Comparison of ENCODE assay signal across 14 mouse cellular contexts in the genomic region with DNA sequence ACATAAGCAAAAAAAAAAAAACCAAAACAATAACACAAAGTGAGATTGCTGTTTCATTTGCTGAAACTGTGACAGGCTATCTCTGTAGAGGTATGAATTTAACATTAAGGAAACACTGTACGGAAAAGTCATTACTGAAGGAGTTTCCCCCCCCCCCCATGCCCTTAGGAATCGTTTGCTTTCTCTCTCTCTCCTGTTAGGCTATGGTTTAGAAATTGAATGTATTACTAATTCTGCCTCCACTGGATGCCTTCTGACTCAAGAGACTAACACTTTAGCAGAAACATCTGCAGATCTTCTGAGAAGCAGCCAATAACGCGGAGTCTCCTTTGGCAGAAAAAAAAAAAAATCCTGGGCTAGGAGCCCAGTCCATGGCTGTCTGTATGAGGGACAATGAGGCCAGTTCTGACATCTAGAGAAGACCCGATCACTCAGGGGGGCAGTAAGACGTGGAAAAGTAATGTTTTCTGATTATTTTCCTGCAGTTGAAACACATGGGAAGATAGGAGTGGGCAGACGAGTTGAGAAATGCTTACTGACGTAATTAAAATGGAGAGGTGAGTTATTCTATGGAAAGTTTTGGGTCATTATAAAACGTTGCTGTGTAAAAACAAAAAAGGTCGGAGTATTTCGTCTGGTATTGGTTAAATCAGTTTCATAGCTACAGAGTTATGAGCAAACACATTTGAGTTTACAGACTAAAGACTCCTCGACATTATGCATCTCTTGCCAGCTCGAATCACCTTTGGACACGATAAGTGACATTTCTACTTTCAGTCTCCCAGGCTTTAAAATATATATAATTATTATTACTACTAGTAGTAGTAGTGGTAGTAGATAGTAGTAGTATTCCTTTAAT. TPM values are rescaled to one million over a fixed set of nuclear protein-coding genes. Genes with fewer than 3 reads are reported as not detected.
DNase-seq lines count a peak whose midpoint lies in the region; ATAC-seq and TF ChIP-seq lines count a peak whose summit lies in the region.
"Had no signal": no experiment of that assay in that cellular context is flagged by ENCODE, and none has a peak within 500 bp of the region (broad histone marks: within the 10 kb centered on the region; RNA-seq: fewer than 3 reads in every experiment).

No protein-coding gene starts in this region.

- no peak for TF ChIP-seq CTCF in hindbrain, postnatal 0 days (IDR thresholded peaks at IDR 0.05; ENCODE audit: low read depth)

- no peaks in the 10 kb centered on the region for H3K36me3 ChIP-seq in heart, embryonic 10.5 days
- no peaks in the 10 kb centered on the region for H3K36me3 ChIP-seq in embryonic facial prominence, embryonic 15.5 days
- H3K36me3 ChIP-seq in hindbrain, postnatal 0 days (ENCODE audit: insufficient read depth, low read length), result no peaks in the 10 kb centered on the region
- H3K36me3 ChIP-seq: liver, embryonic 15.5 days; midbrain, embryonic 10.5 days had no signal

- no peaks in the 10 kb centered on the region for H3K9me3 ChIP-seq in heart, embryonic 10.5 days
- H3K9me3 ChIP-seq in embryonic facial prominence, embryonic 15.5 days (replicated peaks), result no peaks in the 10 kb centered on the region
- H3K9me3 ChIP-seq in hindbrain, postnatal 0 days (ENCODE audit: low read length), result no peaks in the 10 kb centered on the region
- H3K9me3 ChIP-seq: liver, embryonic 15.5 days; midbrain, embryonic 10.5 days had no signal

- no peak overlapping the region for H3K27ac ChIP-seq in heart, embryonic 10.5 days
- H3K27ac ChIP-seq in embryonic facial prominence, embryonic 15.5 days (replicated peaks), result peak overlapping the region; percentile 63; the same call in 1 of the 2 replicates
- no peak overlapping the region for H3K27ac ChIP-seq in hindbrain, postnatal 0 days
- H3K27ac ChIP-seq: liver, embryonic 15.5 days; midbrain, embryonic 10.5 days had no signal

- H3K4me3 ChIP-seq in heart, embryonic 10.5 days, result no peak overlapping the region
- H3K4me3 ChIP-seq in embryonic facial prominence, embryonic 15.5 days (replicated peaks), result no peak overlapping the region
- H3K4me3 ChIP-seq in hindbrain, postnatal 0 days (ENCODE audit: low read length), result no peak overlapping the region
- H3K4me3 ChIP-seq: liver, embryonic 15.5 days; midbrain, embryonic 10.5 days; myocyte had no signal

- DNase-seq in heart, adult 8-10 months (ENCODE audit: low spot score), result peak; percentile 65
- DNase-seq in heart, embryonic 10.5 days (ENCODE audit: low spot score), result no peak
- peak; percentile 35 for DNase-seq in heart, postnatal 4 days
- DNase-seq in lung, postnatal 4 days, result peak; percentile 29 to 32
- no peak for DNase-seq in hindbrain, postnatal 0 days (ENCODE audit: low spot score)
- no peak for DNase-seq in kidney, adult 11 months
- DNase-seq: cerebellum, adult 9-11 months; kidney, postnatal 25 days; thymus, adult 18-20 months had no signal

- ATAC-seq in embryonic facial prominence, embryonic 15.5 days (ENCODE audit: insufficient number of reproducible peaks, low FRiP score, low TSS enrichment, low read depth), result peak; percentile 73
- ATAC-seq in hindbrain, postnatal 0 days, result no peak
- ATAC-seq: inflammation-experienced regulatory T-cells, adult 6 months had no signal

- no peak overlapping the region; the same call in 1 of the 2 replicates for H3K4me2 ChIP-seq in embryonic facial prominence, embryonic 15.5 days (replicated peaks)
- no peak overlapping the region for H3K4me2 ChIP-seq in hindbrain, postnatal 0 days (ENCODE audit: low read depth, low read length)
- H3K4me2 ChIP-seq: liver, embryonic 15.5 days had no signal

- WGBS in heart, embryonic 10.5 days, result 85% methylated on average over 14 of the region's 14 CpGs
- WGBS in embryonic facial prominence, embryonic 15.5 days, result 46% methylated on average over 14 of the region's 14 CpGs
- WGBS in hindbrain, postnatal 0 days, result 64% methylated on average over 14 of the region's 14 CpGs

- H3K4me1 ChIP-seq in heart, embryonic 10.5 days, result peaks cover 6% of the 10 kb centered on the region; the same call in 1 of the 2 replicates
- H3K4me1 ChIP-seq in embryonic facial prominence, embryonic 15.5 days, result no peaks in the 10 kb centered on the region
- 0 out of 2 replicates have a peak, but pooled peaks cover 5% of the 10 kb centered on the region for H3K4me1 ChIP-seq in hindbrain, postnatal 0 days (ENCODE audit: insufficient read depth, low read length)
- H3K4me1 ChIP-seq: liver, embryonic 15.5 days had no signal

- no peaks in the 10 kb centered on the region for H3K27me3 ChIP-seq in heart, embryonic 10.5 days (ENCODE audit: insufficient read depth, poor library complexity, severe bottlenecking)
- no peaks in the 10 kb centered on the region for H3K27me3 ChIP-seq in embryonic facial prominence, embryonic 15.5 days
- no peaks in the 10 kb centered on the region for H3K27me3 ChIP-seq in hindbrain, postnatal 0 days (ENCODE audit: insufficient read depth, low read length)

- H3K9ac ChIP-seq in embryonic facial prominence, embryonic 15.5 days, result no peak overlapping the region
- no peak overlapping the region for H3K9ac ChIP-seq in hindbrain, postnatal 0 days (replicated peaks; ENCODE audit: low read length)
- H3K9ac ChIP-seq: liver, embryonic 15.5 days had no signal

RNA-seq across cellular contexts. Expression of a gene that starts 24.5 kb away (rescaled TPM):
- total RNA-seq in heart, adult 8-10 months (2022), result 10 to 100 TPM; 80.2 to 90.5 (median 84.3) TPM
- 154 and 170 TPM in 2 replicates for polyA plus RNA-seq in heart, embryonic 10.5 days (2016; fragmentation: Nextera tagmentation; extraction: Ambion mirVana)
- polyA plus RNA-seq in embryonic facial prominence, embryonic 15.5 days (2015; fragmentation: Nextera tagmentation; extraction: Ambion mirVana), result 136 and 137 TPM in 2 replicates
- total RNA-seq in heart, postnatal 4 days (2021), result 100 to 1,000 TPM; 115 to 121 TPM
- total RNA-seq in hindbrain, postnatal 0 days (2014; rRNA removed), result 79.0 and 86.6 TPM in 2 replicates
- 168 TPM in 2 replicates for polyA plus RNA-seq in hindbrain, postnatal 0 days (2015; fragmentation: Nextera tagmentation; extraction: Ambion mirVana)

RNA-seq across cellular contexts. Expression of a gene that starts 43.9 kb away (rescaled TPM):
- total RNA-seq in heart, adult 8-10 months (2022), result 10 to 100 TPM in 1 of 4 experiments, 1 to 10 TPM in 3; 3.7 to 11.8 (median 5.5) TPM
- 76.1 and 79.9 TPM in 2 replicates for polyA plus RNA-seq in heart, embryonic 10.5 days (2016; fragmentation: Nextera tagmentation; extraction: Ambion mirVana)
- 44.4 TPM in 2 replicates for polyA plus RNA-seq in embryonic facial prominence, embryonic 15.5 days (2015; fragmentation: Nextera tagmentation; extraction: Ambion mirVana)
- 10 to 100 TPM; 20.5 to 23.2 TPM for total RNA-seq in heart, postnatal 4 days (2021)
- total RNA-seq in hindbrain, postnatal 0 days (2014; rRNA removed), result 9.1 and 12.1 TPM in 2 replicates
- polyA plus RNA-seq in hindbrain, postnatal 0 days (2015; fragmentation: Nextera tagmentation; extraction: Ambion mirVana), result 17.9 and 19.4 TPM in 2 replicates

RNA-seq across cellular contexts. Expression of a gene that starts 55.7 kb away (rescaled TPM):
- 10 to 100 TPM in 3 of 4 experiments, 1 to 10 TPM in 1; 9.3 to 12.2 (median 10.8) TPM for total RNA-seq in heart, adult 8-10 months (2022)
- 14.9 and 16.3 TPM in 2 replicates for polyA plus RNA-seq in heart, embryonic 10.5 days (2016; fragmentation: Nextera tagmentation; extraction: Ambion mirVana)
- polyA plus RNA-seq in embryonic facial prominence, embryonic 15.5 days (2015; fragmentation: Nextera tagmentation; extraction: Ambion mirVana), result 30.9 and 31.8 TPM in 2 replicates
- 10 to 100 TPM; 20.4 to 20.8 TPM for total RNA-seq in heart, postnatal 4 days (2021)
- 31.8 and 32.2 TPM in 2 replicates for total RNA-seq in hindbrain, postnatal 0 days (2014; rRNA removed)
- 40.0 and 43.3 TPM in 2 replicates for polyA plus RNA-seq in hindbrain, postnatal 0 days (2015; fragmentation: Nextera tagmentation; extraction: Ambion mirVana)

Comparison
In these comparisons a context has a peak if more than half of its experiments do, and no peak if none do; other contexts are left out.
1. DNase-seq: peak in heart, adult 8-10 months (single experiment), heart, postnatal 4 days (single experiment) and lung, postnatal 4 days (2 of 2); none in heart, embryonic 10.5 days (single experiment), hindbrain, postnatal 0 days (single experiment) and kidney, adult 11 months (single experiment).